Mouse (Mus musculus) left cerebral cortex, postnatal 25 days (tissue): ENCODE results near the gene Cdh5. TPM values are rescaled to one million over a fixed set of nuclear protein-coding genes. Genes with fewer than 3 reads are reported as not detected.
A peak's percentile ranks its signal among the peaks of the same experiment; 100 is the strongest.

ENCODE experiments used
- DNase-seq, 2 experiments: peaks; one replicate each; pipeline ENCODE4 v3.0.0; 2022; ENCODE audit warnings: low spot score in 2 of 2, mixed read lengths in 1 of 2
- intact Hi-C: fragments of 180-260 bp; cut with DNase I; formaldehyde crosslinking; loops from one replicate; pipeline ENCODE4 v1.15.1; 2025
- total RNA-seq, 2 experiments: library from RNA; stranded (reverse); gene quantifications; 2 replicates each; pipeline ENCODE4 v1.2.3; 2021

Gene Cdh5
- total RNA-seq, 2 experiments from 2014 or later = 10.4 to 14.9 TPM

GRCm38 (mm10) chr8:104175848-104176527 lies 74.6 kb downstream of the Cdh5 start:
- DNase-seq = no peak
- intact Hi-C loops = no loop called here

- intact Hi-C loops = no loop called here
- DNase-seq = peak in 1 of 2 experiments; percentile 63
These were observed 75.6 kb downstream of the Cdh5 start for GRCm38 (mm10) chr8:104177054-104177453.

- intact Hi-C loops = no loop called here
- no peak for DNase-seq
These were observed 83.5 kb downstream of the Cdh5 start for GRCm38 (mm10) chr8:104184905-104185304.

- intact Hi-C loops = no loop called here
These were observed 85.4 kb downstream of the Cdh5 start for GRCm38 (mm10) chr8:104186827-104187226.

GRCm38 (mm10) chr8:104187622-104188021 lies 86.2 kb downstream of the Cdh5 start:
- intact Hi-C loops = no loop called here
- DNase-seq = peak in 1 of 2 experiments; percentile 37

More at GRCm38 (mm10) chr8:104186827-104187226, 85.4 kb downstream of the Cdh5 start:
- DNase-seq = no peak

- intact Hi-C loops = no loop called here
- DNase-seq = no peak
These were observed 87.0 kb downstream of the Cdh5 start for GRCm38 (mm10) chr8:104188459-104188858.

GRCm38 (mm10) chr8:104190777-104191468 lies 89.5 kb downstream of the Cdh5 start:
- DNase-seq = no peak
- intact Hi-C loops = no loop called here

- DNase-seq = no peak
- intact Hi-C loops = no loop called here
These were observed 90.1 kb downstream of the Cdh5 start for GRCm38 (mm10) chr8:104191496-104191895.

Other genes starting within 250 kb of the Cdh5 start
- 10 to 100 TPM in 1 of 2 experiments, 1 to 10 TPM in 1; 9.5 to 11.2 TPM for gene Bean1, start 68.8 kb downstream of the Cdh5 start, total RNA-seq
- gene Tk2, start 146.9 kb downstream of the Cdh5 start, total RNA-seq = 10 to 100 TPM; 36.5 to 36.7 TPM
- 1 to 10 TPM; 6.5 to 7.5 TPM for gene Cklf, start 149.2 kb downstream of the Cdh5 start, total RNA-seq
- not detected for gene Cmtm2a, start 191.6 kb downstream of the Cdh5 start, total RNA-seq
- gene Gm45711, start 208.5 kb downstream of the Cdh5 start, total RNA-seq = not detected
- gene Cmtm1, start 208.5 kb downstream of the Cdh5 start, total RNA-seq = not detected
- gene Gm11020, start 219.9 kb downstream of the Cdh5 start, total RNA-seq = not detected
- gene Cmtm2b, start 220.6 kb downstream of the Cdh5 start, total RNA-seq = not detected
- 10 to 100 TPM in 1 of 2 experiments, 1 to 10 TPM in 1; 9.3 to 12.2 TPM for gene Cmtm3, start 237.8 kb downstream of the Cdh5 start, total RNA-seq